Mouse (Mus musculus): ENCODE measurements around the gene Hist1h2ag. TPM values are rescaled to one million over a fixed set of nuclear protein-coding genes. Genes with fewer than 3 reads are reported as not detected.
"Not testable (repeated sequence)": the region's sequence is repeated elsewhere in the genome, so short reads cannot be mapped to it uniquely, and the experiment has no call there.

The Hist1h2ag gene
- polyA plus RNA-seq (2016; fragmentation: Nextera tagmentation; extraction: Ambion mirVana) = 82.7 and 84.6 TPM in 2 replicates

GRCm38 (mm10) chr13:22042568-22043502 lies at the start of gene Hist1h2ag, which contains the start of gene Hist1h2bj:
TSS of gene Hist1h2ag (minus strand) at chr13:22042944.
TSS of gene Hist1h2bj (plus strand) at chr13:22043214.
- peak; percentile 93 for ATAC-seq (ENCODE audit: low FRiP score)

GRCm38 (mm10) chr13:22084140-22084539 lies 41.4 kb upstream of the Hist1h2ag start, which contains the start of gene Vmn1r188:
TSS of gene Vmn1r188 (plus strand) at chr13:22084440.
- H3K27ac ChIP-seq = not testable (repeated sequence)

More at GRCm38 (mm10) chr13:22042568-22043502, at the start of gene Hist1h2ag, which contains the start of gene Hist1h2bj:
- Histone ChIP-seq H3K4me3 (replicated peaks) (peak within 1 kb of the TSS; percentile 42), H3K4me2 (peak within 1 kb of the TSS; percentile 77), H3K27ac (peak within 1 kb of the TSS; percentile 97), H3K4me1 (peaks cover 18% of the 10 kb centered on the region), H3K9ac (peak within 1 kb of the TSS; percentile 65)
- not testable (repeated sequence) for H3K36me3 ChIP-seq (replicated peaks); H3K27me3 ChIP-seq; H3K9me3 ChIP-seq
- WGBS = under 1% methylated on average over 51 of the region's 80 CpGs

GRCm38 (mm10) chr13:22063468-22063867 lies 20.7 kb upstream of the Hist1h2ag start:
- H3K27me3 ChIP-seq = no peaks in the 10 kb centered on the region
- H3K36me3 ChIP-seq (replicated peaks) = no peaks in the 10 kb centered on the region
- H3K4me1 ChIP-seq = no peaks in the 10 kb centered on the region
- ATAC-seq (ENCODE audit: low FRiP score) = no peak
- no peak overlapping the region for H3K4me3 ChIP-seq (replicated peaks)
- no peaks in the 10 kb centered on the region for H3K9me3 ChIP-seq
- H3K4me2 ChIP-seq = no peak overlapping the region
- no peak overlapping the region for H3K9ac ChIP-seq
- WGBS = 71% methylated on average over 1 of the region's 1 CpGs
- no peak overlapping the region for H3K27ac ChIP-seq

More at GRCm38 (mm10) chr13:22084140-22084539, 41.4 kb upstream of the Hist1h2ag start, which contains the start of gene Vmn1r188:
- ATAC-seq (ENCODE audit: low FRiP score); H3K27me3 ChIP-seq; H3K9me3 ChIP-seq; H3K4me3 ChIP-seq (replicated peaks); H3K4me1 ChIP-seq; H3K36me3 ChIP-seq (replicated peaks); H3K4me2 ChIP-seq; H3K9ac ChIP-seq: not testable (repeated sequence)
- 83% methylated on average over 1 of the region's 1 CpGs for WGBS

- H3K27ac ChIP-seq = no peak overlapping the region
- H3K9me3 ChIP-seq = no peaks in the 10 kb centered on the region
- no peaks in the 10 kb centered on the region for H3K4me1 ChIP-seq
- ATAC-seq (ENCODE audit: low FRiP score) = no peak
- H3K9ac ChIP-seq = no peak overlapping the region
- H3K36me3 ChIP-seq (replicated peaks) = no peaks in the 10 kb centered on the region
- no peaks in the 10 kb centered on the region for H3K27me3 ChIP-seq
- no peak overlapping the region for H3K4me2 ChIP-seq
- 93% methylated on average over 1 of the region's 1 CpGs for WGBS
- no peak overlapping the region for H3K4me3 ChIP-seq (replicated peaks)
These were observed 18.7 kb upstream of the Hist1h2ag start for GRCm38 (mm10) chr13:22061422-22061821.

GRCm38 (mm10) chr13:22053754-22054153 lies 11.0 kb upstream of the Hist1h2ag start:
- ATAC-seq (ENCODE audit: low FRiP score) = no peak
- Histone ChIP-seq H3K4me1 (peaks cover 3% of the 10 kb centered on the region; the same call in 1 of the 2 replicates), H3K27me3 (no peaks in the 10 kb centered on the region), H3K27ac (no peak overlapping the region), H3K9me3 (no peaks in the 10 kb centered on the region), H3K36me3 (replicated peaks) (no peaks in the 10 kb centered on the region), H3K4me3 (replicated peaks) (no peak overlapping the region), H3K9ac (no peak overlapping the region), H3K4me2 (no peak overlapping the region)
- WGBS = 95% methylated on average over 1 of the region's 1 CpGs

GRCm38 (mm10) chr13:22051523-22051859 lies 8.7 kb upstream of the Hist1h2ag start:
- peak overlapping the region; percentile 63; the same call in 1 of the 2 replicates for H3K9ac ChIP-seq
- peak overlapping the region; percentile 83; the same call in 1 of the 2 replicates for H3K27ac ChIP-seq
- H3K4me2 ChIP-seq = peak overlapping the region; percentile 58
- no peaks in the 10 kb centered on the region for H3K36me3 ChIP-seq (replicated peaks)
- peak overlapping the region; percentile 48 for H3K4me3 ChIP-seq (replicated peaks)
- ATAC-seq (ENCODE audit: low FRiP score) = no peak
- H3K9me3 ChIP-seq = no peaks in the 10 kb centered on the region
- H3K27me3 ChIP-seq = no peaks in the 10 kb centered on the region
- peaks cover 3% of the 10 kb centered on the region; the same call in 1 of the 2 replicates for H3K4me1 ChIP-seq
- WGBS = 13% methylated on average over 5 of the region's 5 CpGs

- no peaks in the 10 kb centered on the region for H3K9me3 ChIP-seq
- no peaks in the 10 kb centered on the region for H3K36me3 ChIP-seq (replicated peaks)
- under 1% methylated on average over 52 of the region's 52 CpGs for WGBS
- peak overlapping the region; percentile 63 for H3K9ac ChIP-seq
- H3K27ac ChIP-seq = peak overlapping the region; percentile 83
- ATAC-seq (ENCODE audit: low FRiP score) = peak; percentile 95
- H3K4me1 ChIP-seq = peaks cover 3% of the 10 kb centered on the region; the same call in 1 of the 2 replicates
- H3K27me3 ChIP-seq = no peaks in the 10 kb centered on the region
- H3K4me2 ChIP-seq = peak overlapping the region; percentile 58
- H3K4me3 ChIP-seq (replicated peaks) = peak overlapping the region; percentile 48
These were observed 8.1 kb upstream of the Hist1h2ag start for GRCm38 (mm10) chr13:22050591-22051522.

GRCm38 (mm10) chr13:22049737-22050440 lies 7.1 kb upstream of the Hist1h2ag start:
- no peaks in the 10 kb centered on the region for H3K27me3 ChIP-seq
- H3K4me1 ChIP-seq = peaks cover 3% of the 10 kb centered on the region; the same call in 1 of the 2 replicates
- no peaks in the 10 kb centered on the region for H3K9me3 ChIP-seq
- peak overlapping the region; percentile 58 for H3K4me2 ChIP-seq
- peak overlapping the region; percentile 83 for H3K27ac ChIP-seq
- ATAC-seq (ENCODE audit: low FRiP score) = peak; percentile 55
- peak overlapping the region; percentile 48 for H3K4me3 ChIP-seq (replicated peaks)
- WGBS = 1% methylated on average over 14 of the region's 14 CpGs
- H3K36me3 ChIP-seq (replicated peaks) = no peaks in the 10 kb centered on the region
- H3K9ac ChIP-seq = peak overlapping the region; percentile 38

GRCm38 (mm10) chr13:22049041-22049440 lies 6.3 kb upstream of the Hist1h2ag start:
- Histone ChIP-seq H3K27ac (no peak overlapping the region), H3K9ac (no peak overlapping the region), H3K4me1 (peaks cover 4% of the 10 kb centered on the region), H3K9me3 (no peaks in the 10 kb centered on the region), H3K4me2 (no peak overlapping the region), H3K27me3 (no peaks in the 10 kb centered on the region), H3K36me3 (replicated peaks) (no peaks in the 10 kb centered on the region), H3K4me3 (replicated peaks) (no peak overlapping the region)
- no peak for ATAC-seq (ENCODE audit: low FRiP score)
- 90% methylated on average over 2 of the region's 2 CpGs for WGBS

- no peak for ATAC-seq (ENCODE audit: low FRiP score)
- H3K4me1 ChIP-seq = peaks cover 16% of the 10 kb centered on the region
These were observed 2.6 kb upstream of the Hist1h2ag start for GRCm38 (mm10) chr13:22045311-22045710.

GRCm38 (mm10) chr13:22044432-22045155 lies 1.9 kb upstream of the Hist1h2ag start:
- 86% methylated on average over 6 of the region's 6 CpGs for WGBS
- Histone ChIP-seq H3K4me3 (replicated peaks) (no peak overlapping the region), H3K36me3 (replicated peaks) (no peaks in the 10 kb centered on the region), H3K4me2 (peak overlapping the region; percentile 60), H3K9ac (no peak overlapping the region), H3K27ac (peak overlapping the region; percentile 90), H3K27me3 (no peaks in the 10 kb centered on the region), H3K9me3 (no peaks in the 10 kb centered on the region), H3K4me1 (peaks cover 19% of the 10 kb centered on the region)
- ATAC-seq (ENCODE audit: low FRiP score) = no peak

More at GRCm38 (mm10) chr13:22045311-22045710, 2.6 kb upstream of the Hist1h2ag start:
- no peak overlapping the region for H3K4me2 ChIP-seq
- no peak overlapping the region for H3K4me3 ChIP-seq (replicated peaks)
- H3K9ac ChIP-seq = no peak overlapping the region
- H3K27ac ChIP-seq = no peak overlapping the region
- no peaks in the 10 kb centered on the region for H3K27me3 ChIP-seq
- WGBS = 73% methylated on average over 2 of the region's 2 CpGs
- H3K9me3 ChIP-seq = no peaks in the 10 kb centered on the region
- no peaks in the 10 kb centered on the region for H3K36me3 ChIP-seq (replicated peaks)

Data from forebrain, embryonic 12.5 days (tissue).